Mouse (Mus musculus): ENCODE data around the gene Atp5h.
"Not testable (repeated sequence)": the region's sequence is repeated elsewhere in the genome, so short reads cannot be mapped to it uniquely, and the experiment has no call there.

Atp5h gene

GRCm38 (mm10) chr11:115400126-115400525, 19.6 kb downstream of the Atp5h start:
- DNase-seq (ENCODE audit: low read depth) = peak; percentile 46

GRCm38 (mm10) chr11:115398085-115398484, 21.7 kb downstream of the Atp5h start:
- DNase-seq (ENCODE audit: low read depth) = peak; percentile 79

GRCm38 (mm10) chr11:115393721-115394325, 25.9 kb downstream of the Atp5h start:
- no peak for DNase-seq (ENCODE audit: low read depth)

GRCm38 (mm10) chr11:115391358-115391757, 28.4 kb downstream of the Atp5h start:
- no peak for DNase-seq (ENCODE audit: low read depth)

- not testable (repeated sequence) for DNase-seq (ENCODE audit: low read depth)
Measured at GRCm38 (mm10) chr11:115386859-115387258, 32.9 kb downstream of the Atp5h start.

GRCm38 (mm10) chr11:115384587-115384986, 35.2 kb downstream of the Atp5h start:
- peak; percentile 22 for DNase-seq (ENCODE audit: low read depth)

GRCm38 (mm10) chr11:115383701-115384474, 35.9 kb downstream of the Atp5h start:
- peak; percentile 52 for DNase-seq (ENCODE audit: low read depth)

- peak; percentile 43 for DNase-seq (ENCODE audit: low read depth)
Measured at GRCm38 (mm10) chr11:115382891-115383290, 36.9 kb downstream of the Atp5h start.

- peak; percentile 96 for DNase-seq (ENCODE audit: low read depth)
Measured at GRCm38 (mm10) chr11:115381743-115382539, 37.8 kb downstream of the Atp5h start, which contains the start of gene Cdr2l. Cdr2l (plus strand) TSS chr11:115381916.

GRCm38 (mm10) chr11:115381276-115381675, 38.5 kb downstream of the Atp5h start:
- peak; percentile 77 for DNase-seq (ENCODE audit: low read depth)

GRCm38 (mm10) chr11:115377854-115378253, 41.9 kb downstream of the Atp5h start:
- DNase-seq (ENCODE audit: low read depth) = no peak

- DNase-seq (ENCODE audit: low read depth) = no peak
Measured at GRCm38 (mm10) chr11:115377254-115377653, 42.5 kb downstream of the Atp5h start.

- peak; percentile 43 for DNase-seq (ENCODE audit: low read depth)
Measured at GRCm38 (mm10) chr11:115376722-115377121, 43.0 kb downstream of the Atp5h start.

- no peak for DNase-seq (ENCODE audit: low read depth)
Measured at GRCm38 (mm10) chr11:115374695-115375425, 44.9 kb downstream of the Atp5h start.

GRCm38 (mm10) chr11:115373805-115374694, 45.7 kb downstream of the Atp5h start:
- peak; percentile 83 for DNase-seq (ENCODE audit: low read depth)

- DNase-seq (ENCODE audit: low read depth) = no peak
Measured at GRCm38 (mm10) chr11:115372737-115373136, 47.0 kb downstream of the Atp5h start.

GRCm38 (mm10) chr11:115372015-115372414, 47.7 kb downstream of the Atp5h start:
- DNase-seq (ENCODE audit: low read depth) = no peak

GRCm38 (mm10) chr11:115371354-115371753, 48.4 kb downstream of the Atp5h start:
- DNase-seq (ENCODE audit: low read depth) = no peak

GRCm38 (mm10) chr11:115370368-115370767, 49.4 kb downstream of the Atp5h start:
- no peak for DNase-seq (ENCODE audit: low read depth)

- peak; percentile 47 for DNase-seq (ENCODE audit: low read depth)
Measured at GRCm38 (mm10) chr11:115367395-115367944, 52.3 kb downstream of the Atp5h start, which contains the start of gene Hid1. Hid1 (minus strand) TSS chr11:115367756.
